Mouse (Mus musculus) ES-E14 (cell line): ENCODE data around the gene Sp9. TPM values are rescaled to one million over a fixed set of nuclear protein-coding genes. Genes with fewer than 3 reads are reported as not detected.

ENCODE experiments used
- DNase-seq: peaks from one replicate; pipeline ENCODE4 v3.0.0-alpha.2; 2013; ENCODE audit warnings: low read depth, low spot score
- H3K27ac ChIP-seq: 2 replicates; pipeline ENCODE4 v1.5.1; 2012; ENCODE audit warnings: low read depth, mild to moderate bottlenecking, low read length, moderate library complexity, mixed read lengths; ENCODE audit not compliant: poor library complexity, insufficient read depth, severe bottlenecking
- H3K36me3 ChIP-seq: 2 replicates; pipeline ENCODE4 v1.6.1; 2012; ENCODE audit warnings: mild to moderate bottlenecking, low read length, moderate library complexity, mixed read lengths; ENCODE audit not compliant: control insufficient read depth, poor library complexity, insufficient read depth, severe bottlenecking
- H3K4me1 ChIP-seq, 2 experiments: fragments of 150-350 bp in 1 of 2; sonication (generic) in 1 of 2; 2 replicates each; pipeline ENCODE4 v1.6.1; 2012; ENCODE audit warnings: low read length in 2 of 2, mild to moderate bottlenecking in 1 of 2, mixed read lengths in 1 of 2; ENCODE audit not compliant: control insufficient read depth in 2 of 2, insufficient read depth in 2 of 2, poor library complexity in 1 of 2
- H3K4me3 ChIP-seq, 2 experiments: fragments of 150-350 bp in 1 of 2; sonication (generic) in 1 of 2; 2 replicates each; pipeline ENCODE4 v1.5.1; 2012; ENCODE audit warnings: low read length in 2 of 2, low read depth in 1 of 2, mild to moderate bottlenecking in 1 of 2, mixed read lengths in 1 of 2; ENCODE audit not compliant: insufficient read depth in 1 of 2, poor library complexity in 1 of 2, severe bottlenecking in 1 of 2
- H3K9ac ChIP-seq: 2 replicates; pipeline ENCODE4 v1.6.1; 2012; ENCODE audit warnings: low read depth, mild to moderate bottlenecking, low read length, mixed read lengths; ENCODE audit not compliant: poor library complexity, insufficient read depth, severe bottlenecking
- H3K9me3 ChIP-seq: fragments of 150-350 bp; sonication (generic); 2 replicates; pipeline ENCODE4 v1.6.1; 2012; ENCODE audit warnings: low read depth, mild to moderate bottlenecking, low read length; ENCODE audit not compliant: control insufficient read depth, insufficient read depth
- CHD2 ChIP-seq: IDR thresholded peaks from 2 replicates; pipeline ENCODE4 v1.6.1; 2014; ENCODE audit warnings: mild to moderate bottlenecking, low read depth, low read length, inconsistent platforms
- HCFC1 ChIP-seq: IDR thresholded peaks from 2 replicates; pipeline ENCODE4 v1.6.1; 2012; ENCODE audit warnings: low read length, inconsistent platforms, borderline replicate concordance; ENCODE audit not compliant: insufficient read depth
- MAFK ChIP-seq: IDR thresholded peaks from 2 replicates; pipeline ENCODE4 v1.6.1; 2014; ENCODE audit warnings: mild to moderate bottlenecking, low read depth, low read length, inconsistent platforms; ENCODE audit not compliant: insufficient read depth
- ZC3H11A ChIP-seq: IDR thresholded peaks from 2 replicates; pipeline ENCODE4 v1.6.1; 2012; ENCODE audit warnings: low read depth, mild to moderate bottlenecking, inconsistent platforms, low read length, borderline replicate concordance
- ZNF384 ChIP-seq: IDR thresholded peaks from 2 replicates; pipeline ENCODE4 v1.6.1; 2012; ENCODE audit warnings: low read depth, low read length, inconsistent platforms
- in situ Hi-C, 2 experiments: fragments of 600-800 bp; cut with MboI; formaldehyde crosslinking; loops; one replicate each; pipeline ENCODE4 v1.15.1; 2025; ENCODE audit warnings: low sequenced_read_pairs in 2 of 2, inconsistent platforms in 1 of 2; ENCODE audit not compliant: unreplicated experiment in 2 of 2
- total RNA-seq: library from RNA; depleted of rRNA; stranded (reverse); fragments of 300-350 nt; gene quantifications from 2 replicates; pipeline ENCODE4 v1.2.3, GENCODE M21; 2012

The Sp9 gene
- total RNA-seq, 1 experiment: 0.80 TPM

GRCm38 (mm10) chr2:73266623-73267022 is 5.1 kb upstream of the Sp9 start:
- in situ Hi-C loops: loop anchor here in 1 of 2 experiments (10.0 kb wide), 1 partner anchor 1722 kb away; the partner anchor contains the start of gene Dlx2
- no peak overlapping the region for H3K27ac ChIP-seq
- DNase-seq: no peak
- no peak overlapping the region for H3K9ac ChIP-seq
- peaks cover 0 to 11% of the 10 kb centered on the region in 2 experiments; a peak in 2 of 4 replicates for H3K4me1 ChIP-seq
- H3K36me3 ChIP-seq: no peaks in the 10 kb centered on the region
- H3K9me3 ChIP-seq: no peaks in the 10 kb centered on the region
- TF ChIP-seq ZC3H11A (no peak), ZNF384 (peak; percentile 64; the same call in 1 of the 2 replicates), MAFK (no peak)
- H3K4me3 ChIP-seq: no peak overlapping the region

DNA sequence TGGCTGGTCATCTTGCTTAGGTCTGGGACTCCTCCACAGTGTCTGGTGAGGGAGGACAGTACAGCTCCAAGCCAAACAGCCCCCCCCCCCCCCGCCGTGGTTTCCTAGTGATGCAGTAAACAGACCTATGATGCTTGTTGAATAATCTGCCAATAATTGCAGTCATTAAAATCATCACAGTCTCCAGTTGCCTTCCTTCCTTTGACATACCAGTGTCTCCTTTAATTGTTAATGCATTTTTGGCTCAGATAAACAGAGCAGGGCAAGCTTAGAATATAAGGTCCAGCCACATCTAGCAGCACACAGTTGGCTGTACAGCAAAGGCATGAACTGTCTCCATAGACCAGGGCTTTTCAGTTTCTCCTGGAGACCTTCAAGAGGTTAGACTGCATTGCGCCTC is 4.5 kb upstream of the Sp9 start:
- Histone ChIP-seq H3K4me1 (peaks cover 0 to 11% of the 10 kb centered on the region in 2 experiments; a peak in 2 of 4 replicates), H3K27ac (no peak overlapping the region), H3K36me3 (no peaks in the 10 kb centered on the region), H3K9me3 (no peaks in the 10 kb centered on the region), H3K4me3 (no peak overlapping the region), H3K9ac (no peak overlapping the region)
- DNase-seq: no peak
- in situ Hi-C loops: loop anchor here in 1 of 2 experiments (10.0 kb wide), 1 partner anchor 1722 kb away; the partner anchor contains the start of gene Dlx2
- no peak for TF ChIP-seq ZNF384
- TF ChIP-seq CHD2: no peak

DNA sequence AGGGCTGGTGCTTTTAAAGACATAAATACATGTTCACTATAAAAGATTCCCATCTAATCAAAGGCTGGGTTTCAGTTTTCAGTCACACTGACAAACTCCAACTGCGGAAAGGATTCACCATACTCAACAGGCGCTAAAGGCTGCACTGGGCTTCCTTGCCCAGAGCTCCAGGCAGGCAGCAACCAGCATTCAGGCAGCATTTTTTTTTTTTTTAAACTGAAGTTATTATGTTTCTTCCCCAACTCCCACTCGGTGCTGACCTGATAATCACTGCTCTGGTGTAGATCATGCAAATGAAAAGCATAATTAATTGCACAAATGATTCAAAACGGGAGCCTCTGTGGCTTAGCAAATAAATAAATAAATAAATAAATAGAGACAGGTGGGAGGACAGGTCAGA is 3.9 kb upstream of the Sp9 start:
- Histone ChIP-seq H3K27ac (no peak overlapping the region), H3K36me3 (no peaks in the 10 kb centered on the region), H3K9ac (no peak overlapping the region), H3K4me3 (no peak overlapping the region), H3K9me3 (no peaks in the 10 kb centered on the region), H3K4me1 (peaks cover 0 to 11% of the 10 kb centered on the region in 2 experiments; a peak in 2 of 4 replicates)
- in situ Hi-C loops: loop anchor here in 1 of 2 experiments (10.0 kb wide), 1 partner anchor 1723 kb away; the partner anchor contains the start of gene Dlx2
- DNase-seq: no peak
- TF ChIP-seq ZC3H11A (no peak), CHD2 (no peak), ZNF384 (no peak), HCFC1 (no peak), MAFK (no peak)

DNA sequence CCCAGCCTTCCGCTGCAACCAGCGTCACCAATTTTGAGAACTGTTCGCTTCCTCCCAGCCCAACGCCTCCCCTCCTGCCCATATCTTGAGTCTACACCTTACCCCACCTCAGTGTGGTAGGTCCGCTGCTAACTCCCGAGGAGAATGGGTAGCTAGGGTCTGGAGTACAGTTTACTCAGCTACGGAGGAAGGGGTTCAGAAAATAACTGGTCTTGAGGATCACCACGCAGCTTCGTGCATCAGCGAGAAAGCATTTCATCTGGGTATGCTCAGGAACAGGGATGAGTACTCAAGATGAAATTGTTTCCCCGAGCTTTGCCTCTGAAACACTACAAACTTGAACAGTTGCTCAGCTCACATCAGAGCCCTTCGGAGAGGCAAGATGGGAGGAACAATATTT is 3.4 kb upstream of the Sp9 start:
- no peaks in the 10 kb centered on the region for H3K36me3 ChIP-seq
- TF ChIP-seq MAFK (no peak), ZNF384 (no peak), CHD2 (no peak), HCFC1 (no peak), ZC3H11A (no peak)
- no peak overlapping the region for H3K27ac ChIP-seq
- in situ Hi-C loops: loop anchor here in 1 of 2 experiments (10.0 kb wide), 1 partner anchor 1723 kb away; the partner anchor contains the start of gene Dlx2
- peaks cover 0 to 11% of the 10 kb centered on the region in 2 experiments; a peak in 2 of 4 replicates for H3K4me1 ChIP-seq
- no peak for DNase-seq
- no peaks in the 10 kb centered on the region for H3K9me3 ChIP-seq
- H3K4me3 ChIP-seq: no peak overlapping the region
- H3K9ac ChIP-seq: no peak overlapping the region

DNA sequence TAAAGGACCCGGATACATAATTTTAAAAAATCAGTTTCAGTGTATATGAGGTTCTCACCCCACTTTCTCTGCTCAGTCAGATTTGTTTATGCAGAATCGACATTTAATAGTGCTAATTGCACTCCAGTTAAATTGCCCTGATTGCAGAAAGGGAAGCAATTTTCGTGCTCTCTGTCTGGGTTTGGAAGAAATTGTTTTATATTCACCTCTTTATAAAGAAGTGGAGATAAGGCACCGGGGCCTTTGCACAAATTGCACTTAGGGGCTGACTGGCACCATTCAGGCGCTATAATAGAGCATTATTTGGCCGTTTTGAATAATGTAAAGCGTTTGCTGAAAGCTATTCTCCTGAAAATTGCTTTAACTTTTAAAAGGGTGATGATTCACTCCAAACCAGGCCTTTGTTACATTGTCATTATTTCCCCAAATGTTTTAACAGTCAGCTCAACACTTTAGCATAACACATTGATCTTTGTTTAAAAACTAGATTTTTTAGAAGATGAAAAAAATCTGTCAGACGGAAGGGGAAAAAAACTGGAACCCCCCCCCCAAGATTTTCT is 2.8 kb upstream of the Sp9 start:
- Histone ChIP-seq H3K9me3 (no peaks in the 10 kb centered on the region), H3K36me3 (no peaks in the 10 kb centered on the region), H3K9ac (no peak overlapping the region), H3K4me3 (no peak overlapping the region), H3K27ac (no peak overlapping the region), H3K4me1 (peaks cover 0 to 11% of the 10 kb centered on the region in 2 experiments; a peak in 2 of 4 replicates)
- DNase-seq: no peak
- in situ Hi-C loops: loop anchor here in 1 of 2 experiments (10.0 kb wide), 1 partner anchor 1724 kb away; the partner anchor contains the start of gene Dlx2
- TF ChIP-seq MAFK (no peak), HCFC1 (no peak), CHD2 (no peak)
